Mouse (Mus musculus): ENCODE results near the gene Lrwd1. TPM values are rescaled to one million over a fixed set of nuclear protein-coding genes. Genes with fewer than 3 reads are reported as not detected.
A peak's percentile ranks its signal among the peaks of the same experiment; 100 is the strongest.

Lrwd1 gene
- polyA plus RNA-seq, 1 experiment: 24.4 TPM

DNA sequence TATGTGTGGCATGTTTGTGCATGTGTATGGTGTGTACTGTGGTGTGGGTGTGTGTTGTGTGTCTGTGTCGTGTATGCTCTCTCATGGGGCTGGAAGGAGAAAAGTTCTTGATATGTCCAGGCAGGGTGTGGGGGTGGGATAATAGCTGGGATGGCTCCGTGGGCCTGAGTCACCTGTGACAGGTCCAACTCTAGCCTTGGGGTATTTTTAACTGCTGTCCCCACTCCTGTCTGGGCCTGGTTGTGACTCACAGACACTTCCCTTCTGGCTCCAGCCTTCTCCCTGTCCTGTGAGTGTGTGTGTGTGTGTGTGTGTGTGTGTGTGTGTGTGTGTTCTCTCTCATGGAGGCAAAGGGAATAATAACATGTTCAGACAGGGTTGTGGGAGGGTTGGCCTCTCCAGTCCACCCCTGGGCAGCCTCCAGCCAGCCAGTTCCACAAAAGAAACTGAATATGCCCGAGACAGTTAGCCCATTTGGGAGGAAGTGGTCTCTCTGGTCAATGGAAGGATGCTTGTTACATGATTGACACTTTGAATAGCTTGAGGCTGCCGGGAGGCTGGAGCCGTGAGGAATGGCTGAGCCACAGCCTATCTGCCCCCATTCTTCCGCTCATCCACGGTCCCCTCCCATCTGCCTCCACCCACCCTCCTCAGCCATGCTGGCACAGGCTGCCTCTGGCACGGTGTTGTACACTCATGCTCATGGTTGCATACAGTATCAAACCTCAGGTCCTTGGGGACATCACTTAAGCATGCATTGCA lies 41.4 kb downstream of the Lrwd1 start:
- DNase-seq (ENCODE audit: extremely low spot score in 1 of 2, low spot score in 1 of 2): no peak

DNA sequence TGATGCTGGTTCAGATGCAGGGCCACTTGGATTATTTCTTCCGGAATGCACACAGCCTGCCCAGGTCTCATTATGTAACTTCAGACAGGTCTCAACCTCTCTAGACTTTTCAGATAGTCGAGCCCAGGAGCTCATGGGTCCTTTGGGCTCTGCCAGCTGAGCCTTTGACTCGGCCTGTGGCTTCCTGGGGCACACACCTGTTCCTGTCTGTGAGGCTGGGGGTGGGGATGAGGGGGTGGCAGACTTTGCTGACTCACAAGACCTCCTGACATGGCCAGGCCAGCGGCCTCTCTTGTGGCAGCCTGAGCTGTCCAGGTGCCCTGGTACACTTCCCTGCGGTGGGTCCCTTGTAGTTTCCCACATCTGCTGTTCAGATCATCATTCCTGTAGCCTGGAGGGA lies 43.9 kb downstream of the Lrwd1 start:
- no peak for DNase-seq (ENCODE audit: extremely low spot score in 1 of 2, low spot score in 1 of 2)

DNA sequence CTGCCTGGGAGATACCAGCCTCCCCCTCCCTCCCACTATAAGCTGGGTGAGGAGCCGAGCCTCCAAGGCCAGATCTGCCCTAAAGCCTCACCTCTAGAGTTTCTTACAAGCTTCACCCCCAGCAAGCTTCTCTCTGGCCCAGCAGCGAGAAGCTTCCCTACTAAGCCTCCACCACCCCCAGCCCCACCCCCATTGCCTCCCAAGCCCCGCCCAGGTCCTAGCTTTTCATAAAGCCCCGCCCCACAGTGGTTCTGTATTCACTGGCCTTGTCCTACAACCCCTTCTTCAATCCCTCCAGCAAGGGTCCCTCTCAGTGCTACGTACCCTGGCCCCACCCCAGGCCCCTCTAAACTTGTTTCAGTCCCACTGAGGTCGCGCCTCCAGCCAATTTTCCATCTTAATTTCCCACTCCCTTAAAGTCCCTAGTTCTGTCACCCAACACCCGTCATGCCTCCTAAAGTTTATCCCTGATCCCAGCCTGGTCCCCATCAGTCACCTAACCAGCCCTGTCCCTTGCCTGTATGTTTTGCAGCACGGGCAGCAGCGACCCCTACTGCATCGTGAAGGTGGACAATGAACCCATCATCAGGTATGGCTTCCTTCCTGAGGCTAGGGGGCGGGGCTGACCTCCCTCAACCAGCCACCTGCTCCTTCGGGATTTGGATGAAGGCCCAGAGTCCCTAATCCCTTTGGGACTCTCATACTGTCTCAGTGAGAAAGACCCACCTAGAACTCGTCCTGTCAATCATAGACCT lies 46.9 kb downstream of the Lrwd1 start:
- no peak for DNase-seq (ENCODE audit: extremely low spot score in 1 of 2, low spot score in 1 of 2)

DNA sequence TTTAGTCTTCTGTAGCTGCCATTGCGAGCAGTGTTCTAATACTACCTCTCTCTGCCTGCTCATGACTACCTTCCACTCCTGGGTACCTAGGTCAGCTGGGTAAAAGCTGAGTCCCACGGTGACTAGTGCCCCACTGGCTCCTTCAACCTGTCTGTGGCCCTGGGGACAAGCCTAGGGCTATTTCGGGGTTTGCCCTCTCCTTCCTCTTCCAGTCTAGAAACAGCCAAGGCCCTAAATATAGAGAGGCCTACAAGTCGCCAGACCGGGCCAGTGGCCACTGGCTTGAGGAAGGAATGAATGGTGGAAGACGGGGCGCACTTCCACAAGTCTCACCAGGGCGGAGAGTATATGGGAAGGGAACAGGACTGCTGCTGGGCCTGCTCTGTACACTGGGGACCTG lies 49.6 kb downstream of the Lrwd1 start:
- no peak for DNase-seq (ENCODE audit: extremely low spot score in 1 of 2, low spot score in 1 of 2)

DNA sequence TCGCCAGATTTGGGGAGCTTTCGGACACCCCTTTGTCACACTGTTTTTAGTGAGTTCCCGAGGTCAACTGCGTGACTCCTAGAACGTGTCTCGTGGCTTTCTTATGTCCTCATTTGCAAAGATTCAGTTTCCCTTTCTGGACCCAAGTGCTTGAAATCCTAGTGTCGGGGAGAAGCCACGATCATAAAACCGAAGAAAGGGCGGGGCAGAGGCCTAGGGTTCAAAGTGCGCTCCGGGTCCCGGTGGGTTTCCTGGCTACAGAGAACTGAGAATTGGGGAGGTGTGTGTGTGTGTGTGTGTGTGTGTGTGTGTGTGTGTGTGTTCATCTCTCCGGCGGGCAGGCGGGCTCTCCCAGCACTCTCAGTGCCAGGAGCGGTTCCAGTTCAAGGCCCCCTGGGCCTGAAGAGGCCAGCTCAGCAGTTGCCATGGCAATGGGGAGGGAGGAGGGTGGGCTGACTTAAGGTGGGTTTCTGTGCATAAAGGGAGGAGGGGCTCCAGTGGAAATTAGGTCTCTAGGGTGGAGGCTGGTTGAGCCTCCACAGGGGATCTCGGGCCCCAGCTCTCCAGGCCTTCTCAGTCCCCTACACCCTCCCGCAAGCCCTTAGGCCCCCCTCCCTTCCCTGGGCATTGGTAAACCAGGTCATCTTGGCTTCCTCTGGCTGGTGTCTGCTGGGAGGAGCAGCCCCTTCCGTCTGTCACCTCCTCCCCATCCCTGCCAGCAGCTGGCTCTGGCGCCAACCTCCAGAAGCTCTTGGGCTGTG lies 50.8 kb downstream of the Lrwd1 start:
- no peak for DNase-seq (ENCODE audit: extremely low spot score in 1 of 2, low spot score in 1 of 2)

DNA sequence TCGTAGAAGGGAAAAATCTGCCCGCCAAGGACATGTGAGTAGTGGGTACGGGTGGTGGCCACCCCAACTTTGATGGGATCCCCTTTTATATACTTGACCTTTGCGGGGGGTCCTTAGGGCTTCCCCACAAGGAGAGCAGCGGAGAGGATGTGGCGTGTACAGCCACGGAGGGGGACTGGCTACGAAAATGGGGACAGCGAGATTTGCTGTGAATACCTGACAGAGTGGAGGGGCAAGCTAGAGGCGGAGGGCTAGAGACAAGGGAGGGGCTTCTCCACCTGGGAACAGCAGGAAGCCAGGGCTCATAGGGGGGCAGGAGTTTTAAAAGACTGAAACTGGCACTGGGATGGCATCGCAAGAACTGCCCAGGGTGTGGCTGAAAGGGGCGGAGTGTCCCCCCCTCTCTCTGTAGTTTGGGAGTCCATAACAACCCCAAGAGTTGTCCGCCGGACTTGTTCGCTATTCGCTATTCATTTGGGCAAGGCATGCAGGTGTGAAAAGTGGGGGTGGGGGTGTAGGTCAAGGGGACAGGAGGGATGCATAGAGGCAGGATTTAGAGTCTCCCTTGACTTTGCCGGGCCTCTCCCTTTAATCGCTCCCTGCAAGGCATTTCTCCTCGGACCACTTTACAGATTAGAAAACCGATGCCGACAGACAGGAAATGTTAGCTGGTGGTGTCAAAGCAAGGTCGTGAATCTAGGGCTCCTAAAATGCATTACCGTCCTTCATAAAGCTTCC lies 51.6 kb downstream of the Lrwd1 start:
- no peak for DNase-seq (ENCODE audit: extremely low spot score in 1 of 2, low spot score in 1 of 2)

DNA sequence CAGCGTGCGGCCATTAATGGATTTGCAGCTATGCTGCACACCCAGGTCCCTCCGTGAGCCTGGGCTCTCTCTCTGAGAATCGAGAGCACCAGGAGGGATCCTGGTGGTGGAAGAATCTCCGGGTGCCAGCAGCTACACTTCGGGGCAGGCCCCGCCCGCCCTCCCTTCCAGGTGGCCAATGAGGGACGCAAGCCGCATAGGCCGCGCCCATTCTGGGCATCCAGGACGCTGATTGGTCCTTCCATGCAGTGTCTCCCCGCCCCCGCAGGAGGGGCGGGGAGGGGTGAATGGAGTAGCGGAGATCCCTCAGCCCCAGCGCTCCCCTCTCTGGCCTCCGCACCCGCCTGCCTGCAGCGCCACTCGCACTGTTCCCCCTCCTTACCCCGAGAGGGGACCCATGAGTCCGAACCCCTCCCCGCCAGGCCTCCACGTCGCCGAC lies 52.2 kb downstream of the Lrwd1 start, which contains the start of gene Rasa4:
Rasa4 (plus strand) TSS at position 248 of the 439 bp plus-strand sequence.
- DNase-seq (ENCODE audit: extremely low spot score in 1 of 2, low spot score in 1 of 2): peak; percentile 89 to 95

DNA sequence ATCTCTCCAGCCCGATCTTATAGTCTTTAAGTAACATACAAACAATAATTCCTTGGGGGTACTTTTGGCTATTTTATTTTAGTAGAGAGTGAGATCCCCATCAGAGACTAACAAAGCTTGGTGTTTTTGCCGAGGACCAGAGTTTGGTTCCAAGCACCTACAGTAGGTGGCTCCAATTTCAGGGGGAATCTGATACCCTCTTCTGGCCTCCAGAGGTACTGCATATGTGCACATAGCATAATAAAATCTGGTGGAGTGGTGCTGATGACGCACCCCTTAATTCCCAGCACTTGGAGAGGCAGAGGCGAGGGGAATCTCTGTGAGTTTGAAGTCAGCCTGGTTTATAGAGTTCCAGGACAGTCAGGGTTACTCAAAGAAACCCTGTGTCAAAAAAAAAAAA lies 53.5 kb downstream of the Lrwd1 start:
- no peak for DNase-seq (ENCODE audit: extremely low spot score in 1 of 2, low spot score in 1 of 2)

DNA sequence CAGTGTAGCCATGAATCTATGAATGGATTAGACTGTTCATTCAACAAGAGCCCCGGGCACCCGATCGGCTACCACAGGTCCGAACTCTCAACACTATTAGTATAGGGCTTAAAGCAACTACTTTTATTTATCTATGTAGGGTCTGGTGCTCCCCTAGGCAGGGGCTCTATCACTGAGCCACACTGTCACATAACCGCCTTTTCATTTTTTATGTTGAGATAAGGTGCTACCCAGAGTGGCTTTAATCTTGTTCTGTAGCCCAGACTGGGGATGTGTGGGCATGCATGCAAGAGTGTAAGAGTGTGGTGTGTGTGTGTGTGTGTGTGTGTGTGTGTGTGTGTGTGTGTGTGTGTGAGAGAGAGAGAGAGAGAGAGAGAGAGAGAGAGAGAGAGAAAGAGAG lies 57.7 kb downstream of the Lrwd1 start:
- no peak for DNase-seq (ENCODE audit: extremely low spot score in 1 of 2, low spot score in 1 of 2)

DNA sequence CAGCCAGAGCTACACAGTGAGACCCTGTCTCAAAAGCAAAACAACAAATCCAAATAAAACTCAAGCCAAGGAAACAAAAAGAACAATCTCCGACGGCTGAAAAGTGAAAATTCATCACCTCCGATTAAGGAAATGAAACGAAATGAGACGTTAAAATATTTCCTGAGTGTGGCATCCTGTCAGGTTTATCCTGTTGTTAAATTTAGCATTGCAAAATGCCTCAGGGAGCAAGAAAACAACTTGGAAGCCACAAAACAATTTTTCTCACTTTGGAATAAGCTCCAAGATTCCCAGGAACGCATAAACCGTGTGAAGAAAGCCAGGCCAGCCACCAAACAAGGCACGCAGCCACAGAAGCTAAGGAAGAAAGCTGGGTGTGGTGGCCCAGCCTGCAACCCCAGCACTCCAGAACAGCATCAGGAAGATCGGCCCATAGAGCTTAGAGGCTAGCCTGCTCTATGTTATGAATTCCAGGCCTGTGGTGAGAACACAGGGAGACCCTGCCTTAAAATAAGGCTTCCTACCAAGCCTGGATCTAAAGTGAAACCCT lies 58.8 kb downstream of the Lrwd1 start:
- no peak for DNase-seq (ENCODE audit: extremely low spot score in 1 of 2, low spot score in 1 of 2)

DNA sequence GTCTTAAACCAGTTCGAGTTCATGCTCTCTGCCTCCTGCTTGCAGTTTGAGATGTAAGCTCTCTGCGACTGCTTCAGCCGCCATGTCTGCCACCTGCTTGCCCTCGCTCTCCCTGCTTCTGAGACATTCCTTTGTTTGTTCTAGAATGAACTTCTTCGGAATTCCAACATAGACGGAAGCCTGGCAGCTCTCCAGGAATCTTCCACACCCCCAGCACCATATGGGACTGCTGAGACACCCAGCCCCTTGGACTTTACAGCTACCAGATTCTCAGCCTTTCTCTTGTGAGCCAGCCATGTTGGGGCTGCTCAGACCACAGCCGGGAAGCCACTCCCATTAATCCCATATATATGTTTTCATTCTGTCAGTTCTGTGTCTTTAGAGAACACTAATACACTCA lies 59.6 kb downstream of the Lrwd1 start:
- DNase-seq (ENCODE audit: extremely low spot score in 1 of 2, low spot score in 1 of 2): peak in 1 of 2 experiments; percentile 15

DNA sequence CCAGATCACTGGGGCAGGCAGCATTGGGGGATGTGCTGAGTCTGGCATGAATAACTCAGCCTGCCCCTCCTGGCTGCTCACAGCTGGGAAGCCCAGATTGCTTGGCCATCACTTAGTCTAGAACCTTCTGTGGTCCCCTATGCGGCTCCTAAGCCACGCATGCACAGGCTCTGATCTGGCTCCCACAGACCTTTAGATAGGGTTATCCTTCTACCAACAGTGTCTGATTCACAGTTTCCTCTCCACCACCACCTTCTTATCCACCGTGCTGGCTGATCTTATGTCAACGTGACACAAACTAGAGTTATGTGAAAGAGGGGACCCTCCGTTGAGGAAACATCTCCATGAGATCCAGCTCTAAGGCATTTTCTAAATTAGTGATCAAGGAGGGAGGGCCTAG lies 60.8 kb downstream of the Lrwd1 start:
- DNase-seq (ENCODE audit: extremely low spot score in 1 of 2, low spot score in 1 of 2): no peak

DNA sequence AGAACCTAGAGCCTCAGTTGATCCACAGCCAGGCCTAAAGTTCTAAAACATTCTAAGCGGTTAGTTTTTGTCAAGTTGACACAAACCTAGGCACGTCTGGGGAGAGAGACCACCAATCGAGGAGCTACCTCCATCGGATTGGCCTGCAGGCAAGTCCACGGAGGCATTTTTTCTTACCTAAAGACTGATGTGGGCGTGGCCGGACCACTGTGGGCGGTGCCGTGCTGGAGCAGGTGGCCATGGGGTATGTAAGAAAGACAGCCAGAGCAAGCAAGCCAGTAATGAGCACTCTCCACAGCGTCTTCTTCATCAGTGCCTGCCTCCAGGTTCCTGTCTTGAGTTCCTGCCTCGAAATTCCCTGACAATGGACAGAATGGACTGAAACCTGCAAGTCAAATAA lies 62.3 kb downstream of the Lrwd1 start:
- DNase-seq (ENCODE audit: extremely low spot score in 1 of 2, low spot score in 1 of 2): no peak

DNA sequence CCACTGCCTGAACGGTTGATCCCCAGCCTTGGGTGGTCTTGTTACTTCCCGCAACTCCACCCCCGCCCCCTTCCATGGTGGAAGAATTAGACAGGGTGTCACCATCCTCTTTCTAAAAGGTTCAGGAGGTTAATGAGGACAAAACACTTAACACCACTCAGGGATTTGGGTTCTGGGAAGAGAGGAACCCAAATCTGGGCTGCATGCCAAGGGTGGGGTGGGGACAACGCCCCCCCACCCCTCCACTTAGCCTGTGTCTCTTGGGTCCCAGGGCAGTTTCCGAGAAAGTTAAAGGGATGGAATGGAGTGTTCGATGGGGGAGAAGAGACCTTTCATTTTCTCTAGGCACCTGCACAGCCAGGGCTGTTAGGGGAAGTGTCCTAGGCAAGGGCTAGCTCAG lies 62.8 kb downstream of the Lrwd1 start:
- no peak for DNase-seq (ENCODE audit: extremely low spot score in 1 of 2, low spot score in 1 of 2)

Other genes starting within 250 kb of the Lrwd1 start
- 29.6 and 40.7 TPM in 2 replicates for gene Hspb1, start 248.2 kb downstream of the Lrwd1 start, polyA plus RNA-seq (2012; rRNA removed)
- gene Ywhag, start 201.5 kb downstream of the Lrwd1 start, polyA plus RNA-seq (2012; rRNA removed): 528 and 551 TPM in 2 replicates
- 2.6 and 2.9 TPM in 2 replicates for gene Ssc4d, start 161.5 kb downstream of the Lrwd1 start, polyA plus RNA-seq (2012; rRNA removed)
- 0.06 TPM in 1 of 2 replicates, not detected in the other for gene Zp3, start 156.0 kb downstream of the Lrwd1 start, polyA plus RNA-seq (2012; rRNA removed)
- 10.5 and 10.6 TPM in 2 replicates for gene Dtx2, start 141.3 kb downstream of the Lrwd1 start, polyA plus RNA-seq (2012; rRNA removed)
- gene Upk3b, start 97.6 kb downstream of the Lrwd1 start, polyA plus RNA-seq (2012; rRNA removed): not detected in 2 replicates
- 0.22 and 0.67 TPM in 2 replicates for gene Upk3bl, start 81.6 kb downstream of the Lrwd1 start, polyA plus RNA-seq (2012; rRNA removed)
- gene Rasa4, start 52.2 kb downstream of the Lrwd1 start, polyA plus RNA-seq (2012; rRNA removed): 23.9 and 24.6 TPM in 2 replicates
- 121 TPM in 2 replicates for gene Polr2j, start 19.4 kb downstream of the Lrwd1 start, polyA plus RNA-seq (2012; rRNA removed)
- 11.5 and 12.1 TPM in 2 replicates for gene Alkbh4, start 72 bp upstream of the Lrwd1 start, polyA plus RNA-seq (2012; rRNA removed)
- 58.3 and 62.3 TPM in 2 replicates for gene Orai2, start 34.6 kb upstream of the Lrwd1 start, polyA plus RNA-seq (2012; rRNA removed)
- gene Prkrip1, start 62.9 kb upstream of the Lrwd1 start, polyA plus RNA-seq (2012; rRNA removed): 38.4 and 41.2 TPM in 2 replicates
- 11.2 and 12.1 TPM in 2 replicates for gene Sh2b2, start 110.5 kb upstream of the Lrwd1 start, polyA plus RNA-seq (2012; rRNA removed)

Data from frontal cortex, adult 2 months (tissue).